Mouse (Mus musculus): Measurements from ENCODE around the gene Gm28729. TPM values are rescaled to one million over a fixed set of nuclear protein-coding genes. Genes with fewer than 3 reads are reported as not detected.

Gene Gm28729
- polyA plus RNA-seq, 1 experiment from 2014 or later, result not detected

DNA sequence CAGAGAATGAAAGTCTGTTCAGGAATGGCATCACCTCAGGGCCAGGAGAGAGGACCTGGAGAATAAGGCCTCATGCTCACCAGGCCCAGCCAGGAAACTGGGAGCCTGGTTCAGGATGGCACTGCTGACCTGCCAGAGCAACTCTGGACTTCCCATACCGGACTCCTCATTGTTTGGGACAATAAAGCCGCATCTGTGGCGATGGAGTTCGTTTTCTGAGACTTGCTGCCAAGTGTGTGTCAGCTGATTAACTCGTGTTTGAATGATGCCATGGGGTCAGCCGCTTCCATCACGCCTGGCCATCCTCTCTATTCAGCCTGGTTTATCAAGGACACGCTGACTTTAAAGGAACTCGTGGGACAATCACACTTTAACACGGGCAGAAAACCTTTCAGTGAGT lies 61.4 kb downstream of the Gm28729 start:
- ATAC-seq (replicated peaks; ENCODE audit: low FRiP score) (no peak), DNase-seq (ENCODE audit: low spot score) (no peak)
- Histone ChIP-seq H3K36me3 (ENCODE audit: control insufficient read depth, insufficient read depth, low read length) (peaks cover 3% of the 10 kb centered on the region; the same call in 1 of the 2 replicates), H3K9me3 (ENCODE audit: control insufficient read depth, low read length) (peaks cover 10% of the 10 kb centered on the region), H3K4me2 (ENCODE audit: low read depth, low read length, severe bottlenecking) (no peak overlapping the region), H3K27me3 (ENCODE audit: control insufficient read depth, insufficient read depth, low read length) (no peaks in the 10 kb centered on the region), H3K9ac (ENCODE audit: low read length) (no peak overlapping the region), H3K4me1 (replicated peaks; ENCODE audit: control insufficient read depth, insufficient read depth, low read length) (peaks cover 5% of the 10 kb centered on the region; the same call in 1 of the 2 replicates), H3K4me3 (ENCODE audit: low read depth, low read length) (no peak overlapping the region), H3K27ac (ENCODE audit: low read depth, low read length) (no peak overlapping the region)
- 78% methylated on average over 10 of the region's 10 CpGs for WGBS

DNA sequence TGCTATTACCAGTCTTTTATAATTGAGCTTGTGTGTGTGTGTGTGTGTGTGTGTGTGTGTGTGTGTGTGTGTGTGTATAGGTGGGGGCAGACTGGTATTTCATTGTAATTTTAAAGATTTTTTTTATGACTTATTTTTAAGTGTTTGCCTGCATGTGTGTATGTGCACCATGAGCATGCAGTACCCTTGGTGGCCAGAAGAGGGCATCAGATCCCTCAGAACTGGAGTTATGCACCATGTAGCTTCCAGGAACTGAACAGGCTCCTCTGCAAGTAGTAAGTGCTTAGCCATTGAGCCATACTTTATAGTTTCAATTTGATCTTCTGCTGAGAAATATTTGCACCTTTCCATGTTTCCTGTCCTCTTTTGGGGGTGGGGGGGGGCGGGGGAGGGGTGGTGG lies 63.5 kb downstream of the Gm28729 start:
- no peaks in the 10 kb centered on the region for H3K27me3 ChIP-seq (ENCODE audit: control insufficient read depth, insufficient read depth, low read length)
- H3K4me1 ChIP-seq (replicated peaks; ENCODE audit: control insufficient read depth, insufficient read depth, low read length), result peaks cover 5% of the 10 kb centered on the region; the same call in 1 of the 2 replicates
- H3K36me3 ChIP-seq (ENCODE audit: control insufficient read depth, insufficient read depth, low read length), result no peaks in the 10 kb centered on the region; the same call in 1 of the 2 replicates
- no peak overlapping the region for H3K4me3 ChIP-seq (ENCODE audit: low read depth, low read length)
- 44% methylated on average over 1 of the region's 1 CpGs for WGBS
- peaks cover 10% of the 10 kb centered on the region for H3K9me3 ChIP-seq (ENCODE audit: control insufficient read depth, low read length)
- DNase-seq (ENCODE audit: low spot score) (no peak), ATAC-seq (replicated peaks; ENCODE audit: low FRiP score) (no peak)
- H3K4me2 ChIP-seq (ENCODE audit: low read depth, low read length, severe bottlenecking), result no peak overlapping the region
- H3K27ac ChIP-seq (ENCODE audit: low read depth, low read length), result no peak overlapping the region
- no peak overlapping the region for H3K9ac ChIP-seq (ENCODE audit: low read length)

DNA sequence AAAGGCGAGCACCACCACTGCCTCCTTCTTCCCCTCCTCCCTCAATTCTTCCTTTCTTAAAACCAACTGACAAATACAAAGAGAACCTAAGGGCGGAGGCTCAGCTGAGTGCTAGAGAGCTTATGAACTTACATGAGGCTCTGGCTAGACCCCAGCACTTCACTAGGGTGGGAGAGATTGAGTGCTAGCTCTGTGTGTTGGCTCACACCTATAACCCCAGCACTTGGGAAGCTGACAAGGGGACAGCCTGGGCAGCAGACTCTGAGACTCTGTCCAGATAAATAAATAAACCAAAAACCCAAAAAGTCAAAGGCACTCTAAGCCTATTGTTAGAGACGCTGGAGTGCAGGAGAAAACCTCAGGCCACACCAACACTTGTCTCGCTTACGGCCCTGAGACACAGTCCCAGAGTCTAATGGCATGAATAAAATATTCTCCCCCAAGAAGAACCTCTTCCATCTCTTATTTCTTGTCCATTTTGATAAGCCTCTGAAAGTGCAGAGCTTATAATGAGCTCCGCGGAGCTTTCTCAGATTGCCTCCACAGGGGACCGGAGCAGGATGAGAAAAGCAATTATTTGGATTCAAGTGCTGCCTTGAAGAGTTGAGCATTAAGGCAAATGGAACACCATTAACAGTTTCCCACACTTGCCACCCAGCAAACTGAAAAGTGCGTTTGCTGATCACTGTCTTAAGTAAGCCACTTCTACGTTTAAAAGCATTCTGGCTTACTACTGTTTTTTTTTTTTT lies 64.8 kb downstream of the Gm28729 start:
- Histone ChIP-seq H3K27ac (ENCODE audit: low read depth, low read length) (peak overlapping the region; percentile 53; the same call in 1 of the 2 replicates), H3K9ac (ENCODE audit: low read length) (no peak overlapping the region), H3K9me3 (ENCODE audit: control insufficient read depth, low read length) (peaks cover 10% of the 10 kb centered on the region), H3K4me3 (ENCODE audit: low read depth, low read length) (no peak overlapping the region), H3K27me3 (ENCODE audit: control insufficient read depth, insufficient read depth, low read length) (no peaks in the 10 kb centered on the region), H3K4me1 (replicated peaks; ENCODE audit: control insufficient read depth, insufficient read depth, low read length) (peaks cover 5% of the 10 kb centered on the region; the same call in 1 of the 2 replicates), H3K4me2 (ENCODE audit: low read depth, low read length, severe bottlenecking) (0 out of 2 replicates have a peak overlapping the region, but pooled peaks have one; percentile 5), H3K36me3 (ENCODE audit: control insufficient read depth, insufficient read depth, low read length) (no peaks in the 10 kb centered on the region; the same call in 1 of the 2 replicates)
- 35% methylated on average over 10 of the region's 10 CpGs for WGBS
- ATAC-seq (replicated peaks; ENCODE audit: low FRiP score), result peak; percentile 60; the same call in 1 of the 2 replicates
- no peak for DNase-seq (ENCODE audit: low spot score)

DNA sequence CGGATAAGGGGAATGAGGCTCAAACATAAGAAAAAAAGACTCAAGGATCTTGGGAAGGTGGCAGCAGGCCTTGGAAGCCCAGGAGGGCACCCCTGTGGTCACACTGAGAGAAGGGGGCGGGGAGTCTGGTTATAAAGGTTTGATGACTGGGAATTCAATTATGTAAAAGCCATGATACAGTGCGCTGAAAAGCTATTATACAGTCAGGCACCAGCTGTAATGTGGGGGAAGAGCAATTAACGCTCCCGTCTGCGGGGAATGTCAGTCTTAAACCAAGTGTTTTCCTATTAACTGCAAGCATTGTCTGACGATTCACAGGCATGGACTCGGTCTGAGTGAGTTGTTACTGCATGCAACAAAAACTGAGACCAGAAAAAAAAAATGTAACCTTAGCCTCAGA lies 69.4 kb downstream of the Gm28729 start:
- ATAC-seq (replicated peaks; ENCODE audit: low FRiP score) (no peak), DNase-seq (ENCODE audit: low spot score) (no peak)
- 56% methylated on average over 8 of the region's 8 CpGs for WGBS
- Histone ChIP-seq H3K27me3 (ENCODE audit: control insufficient read depth, insufficient read depth, low read length) (no peaks in the 10 kb centered on the region), H3K9ac (ENCODE audit: low read length) (no peak overlapping the region), H3K4me2 (ENCODE audit: low read depth, low read length, severe bottlenecking) (no peak overlapping the region), H3K9me3 (ENCODE audit: control insufficient read depth, low read length) (no peaks in the 10 kb centered on the region), H3K4me1 (replicated peaks; ENCODE audit: control insufficient read depth, insufficient read depth, low read length) (peaks cover 7% of the 10 kb centered on the region; the same call in 1 of the 2 replicates), H3K36me3 (ENCODE audit: control insufficient read depth, insufficient read depth, low read length) (no peaks in the 10 kb centered on the region), H3K4me3 (ENCODE audit: low read depth, low read length) (no peak overlapping the region), H3K27ac (ENCODE audit: low read depth, low read length) (no peak overlapping the region)

DNA sequence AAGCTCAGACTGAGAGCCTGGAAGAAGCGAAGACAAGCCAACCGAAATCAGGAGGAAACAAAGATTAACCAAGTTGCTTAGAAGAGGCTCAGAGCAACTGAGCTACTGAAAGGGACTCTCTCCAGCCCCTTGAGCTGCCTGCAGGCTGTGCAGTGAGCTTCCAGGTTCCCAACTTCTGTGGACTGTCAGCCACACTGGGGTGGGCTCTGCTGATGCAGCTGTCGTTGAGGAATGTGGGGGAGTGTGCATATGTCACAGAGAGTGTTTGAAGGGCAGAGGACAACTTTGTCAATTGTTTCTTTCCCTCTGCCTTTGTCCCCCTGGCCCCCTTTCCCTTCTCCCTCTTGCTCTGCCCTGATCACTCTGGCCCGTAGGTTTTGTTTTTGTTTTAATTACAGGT lies 72.1 kb downstream of the Gm28729 start:
- DNase-seq (ENCODE audit: low spot score), result no peak
- WGBS, result 77% methylated on average over 4 of the region's 4 CpGs

DNA sequence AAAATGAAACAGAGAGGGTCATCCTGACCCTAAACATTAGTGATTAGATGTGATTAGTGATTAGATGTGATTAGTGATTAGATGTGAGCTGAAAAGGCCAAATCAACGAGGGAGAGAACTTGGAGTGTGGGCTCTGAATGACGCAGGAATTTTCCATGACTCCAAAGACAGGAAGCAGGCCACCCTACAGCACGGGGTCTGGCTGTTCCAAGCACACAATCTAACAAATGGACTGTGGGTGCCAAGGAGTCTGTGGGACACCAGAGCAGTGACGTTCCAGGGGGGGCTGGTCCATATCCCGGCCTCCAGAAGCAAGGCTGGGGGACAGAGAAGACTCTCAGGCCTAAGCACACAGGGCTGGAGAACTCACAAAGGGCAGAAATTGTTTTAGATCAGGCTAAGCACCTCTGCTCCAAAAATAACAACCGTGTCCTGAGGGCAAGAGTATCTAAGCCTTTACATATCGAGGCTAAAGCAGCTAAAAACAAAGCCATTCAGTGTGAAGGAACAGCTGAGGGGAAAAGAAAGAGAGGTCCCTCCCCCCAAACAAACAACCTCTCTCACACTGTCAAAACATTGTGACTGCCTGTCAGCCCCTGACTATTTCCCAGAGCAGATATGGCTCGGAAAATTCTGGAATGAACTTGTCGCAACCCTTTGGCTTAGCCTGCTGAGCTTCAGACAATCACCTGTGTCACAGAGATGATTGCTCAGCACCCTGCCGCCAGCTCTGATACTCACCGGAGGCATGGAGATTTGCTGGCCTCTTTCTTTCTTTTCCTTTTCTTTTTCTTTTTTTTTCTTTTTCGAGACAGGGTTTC lies 74.0 kb downstream of the Gm28729 start:
- Histone ChIP-seq H3K4me3 (ENCODE audit: low read depth, low read length) (no peak overlapping the region), H3K4me1 (replicated peaks; ENCODE audit: control insufficient read depth, insufficient read depth, low read length) (0 out of 2 replicates have a peak, but pooled peaks cover 2% of the 10 kb centered on the region), H3K9ac (ENCODE audit: low read length) (no peak overlapping the region), H3K27me3 (ENCODE audit: control insufficient read depth, insufficient read depth, low read length) (no peaks in the 10 kb centered on the region), H3K4me2 (ENCODE audit: low read depth, low read length, severe bottlenecking) (no peak overlapping the region), H3K36me3 (ENCODE audit: control insufficient read depth, insufficient read depth, low read length) (no peaks in the 10 kb centered on the region), H3K27ac (ENCODE audit: low read depth, low read length) (no peak overlapping the region), H3K9me3 (ENCODE audit: control insufficient read depth, low read length) (no peaks in the 10 kb centered on the region)
- ATAC-seq (replicated peaks; ENCODE audit: low FRiP score) (no peak), DNase-seq (ENCODE audit: low spot score) (no peak)
- WGBS, result 50% methylated on average over 12 of the region's 12 CpGs

More for the DNA sequence above, 72.1 kb downstream of the Gm28729 start:
- Histone ChIP-seq H3K27ac (ENCODE audit: low read depth, low read length) (no peak overlapping the region), H3K4me3 (ENCODE audit: low read depth, low read length) (no peak overlapping the region), H3K36me3 (ENCODE audit: control insufficient read depth, insufficient read depth, low read length) (no peaks in the 10 kb centered on the region), H3K4me1 (replicated peaks; ENCODE audit: control insufficient read depth, insufficient read depth, low read length) (0 out of 2 replicates have a peak, but pooled peaks cover 2% of the 10 kb centered on the region), H3K9ac (ENCODE audit: low read length) (no peak overlapping the region), H3K27me3 (ENCODE audit: control insufficient read depth, insufficient read depth, low read length) (no peaks in the 10 kb centered on the region), H3K4me2 (ENCODE audit: low read depth, low read length, severe bottlenecking) (no peak overlapping the region), H3K9me3 (ENCODE audit: control insufficient read depth, low read length) (no peaks in the 10 kb centered on the region)
- no peak for ATAC-seq (replicated peaks; ENCODE audit: low FRiP score)

DNA sequence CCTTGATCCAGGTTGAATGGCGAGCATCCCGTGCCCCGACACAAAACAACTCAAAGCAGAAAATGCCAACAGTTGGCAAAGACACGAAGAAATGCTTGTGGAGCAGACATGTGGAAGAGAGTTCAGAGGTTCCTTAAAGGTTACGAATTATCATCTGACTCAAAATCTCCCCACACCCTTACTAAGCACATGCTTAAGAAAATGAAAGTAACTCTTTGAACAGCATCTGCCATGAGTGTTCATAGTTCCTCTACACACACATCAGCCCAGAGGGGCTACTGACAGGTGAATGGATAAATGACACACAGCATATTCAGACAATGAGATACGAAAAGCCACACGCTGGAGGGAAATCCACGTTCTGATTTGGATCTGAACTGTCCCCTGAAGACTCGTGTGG lies 75.5 kb downstream of the Gm28729 start:
- Histone ChIP-seq H3K4me2 (ENCODE audit: low read depth, low read length, severe bottlenecking) (no peak overlapping the region), H3K4me1 (replicated peaks; ENCODE audit: control insufficient read depth, insufficient read depth, low read length) (0 out of 2 replicates have a peak, but pooled peaks cover 2% of the 10 kb centered on the region), H3K4me3 (ENCODE audit: low read depth, low read length) (no peak overlapping the region), H3K27ac (ENCODE audit: low read depth, low read length) (no peak overlapping the region), H3K9me3 (ENCODE audit: control insufficient read depth, low read length) (no peaks in the 10 kb centered on the region), H3K27me3 (ENCODE audit: control insufficient read depth, insufficient read depth, low read length) (no peaks in the 10 kb centered on the region), H3K36me3 (ENCODE audit: control insufficient read depth, insufficient read depth, low read length) (no peaks in the 10 kb centered on the region), H3K9ac (ENCODE audit: low read length) (no peak overlapping the region)
- 90% methylated on average over 9 of the region's 9 CpGs for WGBS
- no peak for ATAC-seq (replicated peaks; ENCODE audit: low FRiP score)
- DNase-seq (ENCODE audit: low spot score), result no peak

DNA sequence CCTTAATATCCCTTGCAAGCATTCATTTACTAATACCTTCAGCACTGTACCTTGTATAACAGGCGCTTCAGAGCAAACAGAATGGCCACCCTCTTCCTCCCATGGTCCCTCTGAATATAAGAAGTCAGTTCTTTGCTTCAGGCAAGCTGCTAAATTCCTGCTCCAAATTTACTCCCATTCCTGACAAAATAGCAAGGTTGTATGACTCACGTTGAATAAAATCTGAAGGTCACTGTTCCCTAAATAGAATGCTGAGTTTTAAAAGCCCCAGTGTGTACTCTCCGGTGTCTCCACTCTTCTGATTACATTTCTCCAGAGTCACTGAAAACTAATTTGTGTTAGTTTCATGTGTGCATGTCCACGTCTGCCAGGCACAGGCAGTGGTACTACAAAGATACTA lies 79.7 kb downstream of the Gm28729 start:
- Histone ChIP-seq H3K4me3 (ENCODE audit: low read depth, low read length) (no peak overlapping the region), H3K27ac (ENCODE audit: low read depth, low read length) (no peak overlapping the region), H3K4me2 (ENCODE audit: low read depth, low read length, severe bottlenecking) (no peak overlapping the region), H3K9me3 (ENCODE audit: control insufficient read depth, low read length) (no peaks in the 10 kb centered on the region), H3K36me3 (ENCODE audit: control insufficient read depth, insufficient read depth, low read length) (no peaks in the 10 kb centered on the region), H3K9ac (ENCODE audit: low read length) (no peak overlapping the region), H3K27me3 (ENCODE audit: control insufficient read depth, insufficient read depth, low read length) (no peaks in the 10 kb centered on the region), H3K4me1 (replicated peaks; ENCODE audit: control insufficient read depth, insufficient read depth, low read length) (no peaks in the 10 kb centered on the region)
- 84% methylated on average over 4 of the region's 4 CpGs for whole genome bisulfite sequencing
- DNase-seq (ENCODE audit: low spot score), result no peak
- no peak for ATAC-seq (replicated peaks; ENCODE audit: low FRiP score)

All from forebrain, embryonic 11.5 days (tissue).